Mouse (Mus musculus): ENCODE data around the gene Gadl1. TPM values are rescaled to one million over a fixed set of nuclear protein-coding genes. Genes with fewer than 3 reads are reported as not detected.

Gadl1 gene
- total and polyA plus RNA-seq, 3 experiments: 0.06 to 0.08 TPM; not detected in 1

GRCm38 (mm10) chr9:116108729-116109128 lies 199.5 kb downstream of the Gadl1 start:
- Histone ChIP-seq H3K4me1 (ENCODE audit: control insufficient read depth in 1 of 2, insufficient read depth in 2 of 2, low read length in 2 of 2) (no peaks in the 10 kb centered on the region), H3K9me3 (replicated peaks; ENCODE audit: insufficient read depth, low read length) (no peaks in the 10 kb centered on the region), H3K9ac (ENCODE audit: control insufficient read depth, low read depth, low read length, poor library complexity, severe bottlenecking) (no peak overlapping the region), H3K4me3 (ENCODE audit: control insufficient read depth in 1 of 2, insufficient read depth in 1 of 2, low read depth in 2 of 2, low read length in 2 of 2) (no peak overlapping the region), H3K27me3 (ENCODE audit: control insufficient read depth in 1 of 2, insufficient read depth in 2 of 2, low read length in 2 of 2) (no peaks in the 10 kb centered on the region), H3K79me2 (ENCODE audit: control insufficient read depth, insufficient read depth, low read length, poor library complexity) (no peaks in the 10 kb centered on the region), H3K36me3 (ENCODE audit: control insufficient read depth in 1 of 2, insufficient read depth in 2 of 2, low read length in 2 of 2) (no peaks in the 10 kb centered on the region), H3K27ac (ENCODE audit: control insufficient read depth, low read depth, low read length) (no peak overlapping the region)
- TF ChIP-seq ZKSCAN1 (IDR thresholded peaks at IDR 0.05; ENCODE audit: low read depth, low read length) (no peak), RCOR1 (IDR thresholded peaks at IDR 0.05; ENCODE audit: low read depth, low read length) (no peak), ZMIZ1 (IDR thresholded peaks at IDR 0.05; ENCODE audit: low read depth, low read length) (no peak), E2F4 (IDR thresholded peaks at IDR 0.05; ENCODE audit: borderline replicate concordance, low read depth, low read length) (no peak), TAL1 (IDR thresholded peaks at IDR 0.05; ENCODE audit: low read length) (no peak), ZC3H11A (IDR thresholded peaks at IDR 0.05; ENCODE audit: low read depth, low read length) (no peak), ZNF384 (IDR thresholded peaks at IDR 0.05; ENCODE audit: low read depth, low read length) (no peak), MAFK (IDR thresholded peaks at IDR 0.05; ENCODE audit: borderline replicate concordance, low read depth, low read length) (no peak), TCF12 (IDR thresholded peaks at IDR 0.05; ENCODE audit: low read depth, low read length) (no peak), GABPA (IDR thresholded peaks at IDR 0.05; ENCODE audit: low read depth, low read length) (no peak), USF2 (IDR thresholded peaks at IDR 0.05; ENCODE audit: borderline replicate concordance in 1 of 2, insufficient read depth in 1 of 2, low read depth in 1 of 2, low read length in 2 of 2) (no peak), MYB (IDR thresholded peaks at IDR 0.05; ENCODE audit: low read depth, low read length) (no peak), USF1 (IDR thresholded peaks at IDR 0.05; ENCODE audit: low read depth, low read length) (no peak), RAD21 (IDR thresholded peaks at IDR 0.05; ENCODE audit: low read depth, low read length) (no peak), KAT2A (conservative IDR thresholded peaks at IDR 0.05; ENCODE audit: low read depth, low read length) (no peak), POLR2A (IDR thresholded peaks at IDR 0.05; ENCODE audit: control insufficient read depth in 1 of 2, insufficient read depth in 1 of 2, low read depth in 1 of 2, low read length in 2 of 2, poor library complexity in 1 of 2) (no peak), NELFE (IDR thresholded peaks at IDR 0.05; ENCODE audit: low read depth, low read length) (no peak), MYC (IDR thresholded peaks at IDR 0.05; ENCODE audit: low read depth, low read length) (no peak)
- DNase-seq (ENCODE audit: low read depth, low spot score): no peak

GRCm38 (mm10) chr9:116111149-116111970 lies 202.1 kb downstream of the Gadl1 start:
- no peaks in the 10 kb centered on the region for H3K9me3 ChIP-seq (replicated peaks; ENCODE audit: insufficient read depth, low read length)
- H3K4me3 ChIP-seq (ENCODE audit: control insufficient read depth in 1 of 2, insufficient read depth in 1 of 2, low read depth in 2 of 2, low read length in 2 of 2): no peak overlapping the region
- TF ChIP-seq TAL1 (IDR thresholded peaks at IDR 0.05; ENCODE audit: low read length) (no peak), BHLHE40 (IDR thresholded peaks at IDR 0.05; ENCODE audit: borderline replicate concordance, low read depth, low read length) (no peak), TBP (IDR thresholded peaks at IDR 0.05; ENCODE audit: low read depth, low read length) (no peak), MAFK (IDR thresholded peaks at IDR 0.05; ENCODE audit: borderline replicate concordance, low read depth, low read length) (no peak), MYC (IDR thresholded peaks at IDR 0.05; ENCODE audit: low read depth, low read length) (no peak), GATA1 (IDR thresholded peaks at IDR 0.05; ENCODE audit: low read depth, low read length) (no peak), RCOR1 (IDR thresholded peaks at IDR 0.05; ENCODE audit: low read depth, low read length) (no peak), MAX (IDR thresholded peaks at IDR 0.05; ENCODE audit: low read length) (no peak), POLR2AphosphoS5 (IDR thresholded peaks at IDR 0.05; ENCODE audit: borderline replicate concordance, low read depth, low read length) (no peak), MYB (IDR thresholded peaks at IDR 0.05; ENCODE audit: low read depth, low read length) (no peak)
- H3K4me1 ChIP-seq (ENCODE audit: control insufficient read depth in 1 of 2, insufficient read depth in 2 of 2, low read length in 2 of 2): no peaks in the 10 kb centered on the region
- H3K79me2 ChIP-seq (ENCODE audit: control insufficient read depth, insufficient read depth, low read length, poor library complexity): no peaks in the 10 kb centered on the region
- no peak overlapping the region for H3K9ac ChIP-seq (ENCODE audit: control insufficient read depth, low read depth, low read length, poor library complexity, severe bottlenecking)
- H3K27me3 ChIP-seq (ENCODE audit: control insufficient read depth in 1 of 2, insufficient read depth in 2 of 2, low read length in 2 of 2): no peaks in the 10 kb centered on the region
- H3K27ac ChIP-seq (ENCODE audit: control insufficient read depth, low read depth, low read length): no peak overlapping the region
- no peaks in the 10 kb centered on the region for H3K36me3 ChIP-seq (ENCODE audit: control insufficient read depth in 1 of 2, insufficient read depth in 2 of 2, low read length in 2 of 2)
- DNase-seq (ENCODE audit: low read depth, low spot score): no peak
